Mouse (Mus musculus): ENCODE data around the gene Moxd1. TPM values are rescaled to one million over a fixed set of nuclear protein-coding genes. Genes with fewer than 3 reads are reported as not detected.

The Moxd1 gene
- total and polyA plus RNA-seq, 2 experiments from 2014 or later, result 1.5 to 3.2 TPM

GRCm38 (mm10) chr10:24228318-24229183 lies 5.2 kb downstream of the Moxd1 start:
- no peak overlapping the region for H3K4me3 ChIP-seq (ENCODE audit: low read depth, low read length)
- H3K36me3 ChIP-seq (replicated peaks; ENCODE audit: control insufficient read depth, insufficient read depth, low read length), result no peaks in the 10 kb centered on the region
- ATAC-seq (ENCODE audit: insufficient read depth, low read depth), result no peak
- no peak overlapping the region for H3K27ac ChIP-seq (ENCODE audit: low read depth)
- 65% methylated on average over 12 of the region's 12 CpGs for WGBS
- H3K9me3 ChIP-seq (replicated peaks; ENCODE audit: control insufficient read depth, low read length), result no peaks in the 10 kb centered on the region
- H3K4me1 ChIP-seq (ENCODE audit: control insufficient read depth, insufficient read depth), result peaks cover 3% of the 10 kb centered on the region; the same call in 1 of the 2 replicates
- TF ChIP-seq CTCF (IDR thresholded peaks at IDR 0.05; ENCODE audit: low read depth) (no peak), EP300 (IDR thresholded peaks at IDR 0.05; ENCODE audit: low read depth) (no peak)
- no peak overlapping the region for H3K4me2 ChIP-seq (ENCODE audit: low read depth, low read length)
- DNase-seq (ENCODE audit: low spot score), result no peak
- no peak overlapping the region for H3K9ac ChIP-seq (replicated peaks; ENCODE audit: low read depth, low read length)
- H3K27me3 ChIP-seq (ENCODE audit: control insufficient read depth, insufficient read depth, low read length), result peaks cover 21% of the 10 kb centered on the region

DNA sequence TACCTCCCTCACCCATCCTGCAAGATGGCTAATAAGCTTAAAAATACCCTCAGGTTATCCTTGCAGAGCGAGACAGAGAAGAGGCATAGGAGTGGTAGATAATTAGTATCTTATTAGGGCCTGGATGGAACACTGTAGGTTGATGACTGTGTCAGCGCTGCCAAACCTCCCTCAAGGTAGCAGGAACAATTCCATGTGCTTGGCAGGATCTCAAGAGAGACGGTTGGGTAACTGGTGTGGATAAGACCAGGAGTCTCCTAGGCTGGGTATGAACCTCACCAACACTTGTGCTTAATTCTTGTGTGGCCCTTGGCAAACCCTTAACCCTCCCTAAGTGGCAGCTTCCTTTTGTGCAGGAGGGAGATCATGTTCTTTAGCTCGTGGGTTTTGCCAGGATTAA lies 9.0 kb downstream of the Moxd1 start:
- DNase-seq (ENCODE audit: low spot score) (no peak), ATAC-seq (ENCODE audit: insufficient read depth, low read depth) (no peak)
- Histone ChIP-seq H3K4me1 (ENCODE audit: control insufficient read depth, insufficient read depth) (no peaks in the 10 kb centered on the region), H3K4me2 (ENCODE audit: low read depth, low read length) (no peak overlapping the region), H3K27ac (ENCODE audit: low read depth) (no peak overlapping the region), H3K4me3 (ENCODE audit: low read depth, low read length) (no peak overlapping the region), H3K36me3 (replicated peaks; ENCODE audit: control insufficient read depth, insufficient read depth, low read length) (no peaks in the 10 kb centered on the region), H3K9ac (replicated peaks; ENCODE audit: low read depth, low read length) (no peak overlapping the region), H3K9me3 (replicated peaks; ENCODE audit: control insufficient read depth, low read length) (no peaks in the 10 kb centered on the region), H3K27me3 (ENCODE audit: control insufficient read depth, insufficient read depth, low read length) (no peaks in the 10 kb centered on the region)
- no peak for TF ChIP-seq EP300 (IDR thresholded peaks at IDR 0.05; ENCODE audit: low read depth)
- no peak for TF ChIP-seq CTCF (IDR thresholded peaks at IDR 0.05; ENCODE audit: low read depth)
- 67% methylated on average over 4 of the region's 4 CpGs for WGBS

GRCm38 (mm10) chr10:24235426-24236283 lies 12.3 kb downstream of the Moxd1 start:
- WGBS, result 65% methylated on average over 23 of the region's 23 CpGs
- H3K9ac ChIP-seq (replicated peaks; ENCODE audit: low read depth, low read length), result no peak overlapping the region
- no peak for DNase-seq (ENCODE audit: low spot score)
- H3K27ac ChIP-seq (ENCODE audit: low read depth), result no peak overlapping the region
- no peak for ATAC-seq (ENCODE audit: insufficient read depth, low read depth)
- no peaks in the 10 kb centered on the region for H3K27me3 ChIP-seq (ENCODE audit: control insufficient read depth, insufficient read depth, low read length)
- H3K9me3 ChIP-seq (replicated peaks; ENCODE audit: control insufficient read depth, low read length), result peaks cover 6% of the 10 kb centered on the region; the same call in 1 of the 2 replicates
- H3K4me2 ChIP-seq (ENCODE audit: low read depth, low read length), result no peak overlapping the region
- TF ChIP-seq EP300 (IDR thresholded peaks at IDR 0.05; ENCODE audit: low read depth), result no peak
- no peak for TF ChIP-seq CTCF (IDR thresholded peaks at IDR 0.05; ENCODE audit: low read depth)
- no peaks in the 10 kb centered on the region for H3K4me1 ChIP-seq (ENCODE audit: control insufficient read depth, insufficient read depth)
- H3K4me3 ChIP-seq (ENCODE audit: low read depth, low read length), result no peak overlapping the region
- no peaks in the 10 kb centered on the region for H3K36me3 ChIP-seq (replicated peaks; ENCODE audit: control insufficient read depth, insufficient read depth, low read length)

- DNase-seq (ENCODE audit: low spot score) (no peak), ATAC-seq (ENCODE audit: insufficient read depth, low read depth) (no peak)
- TF ChIP-seq EP300 (IDR thresholded peaks at IDR 0.05; ENCODE audit: low read depth) (no peak), CTCF (IDR thresholded peaks at IDR 0.05; ENCODE audit: low read depth) (no peak)
- H3K36me3 ChIP-seq (replicated peaks; ENCODE audit: control insufficient read depth, insufficient read depth, low read length), result no peaks in the 10 kb centered on the region
- H3K4me3 ChIP-seq (ENCODE audit: low read depth, low read length), result no peak overlapping the region
- no peak overlapping the region for H3K27ac ChIP-seq (ENCODE audit: low read depth)
- H3K9ac ChIP-seq (replicated peaks; ENCODE audit: low read depth, low read length), result no peak overlapping the region
- H3K4me1 ChIP-seq (ENCODE audit: control insufficient read depth, insufficient read depth), result no peaks in the 10 kb centered on the region
- H3K4me2 ChIP-seq (ENCODE audit: low read depth, low read length), result no peak overlapping the region
- no peaks in the 10 kb centered on the region for H3K9me3 ChIP-seq (replicated peaks; ENCODE audit: control insufficient read depth, low read length)
- no peaks in the 10 kb centered on the region for H3K27me3 ChIP-seq (ENCODE audit: control insufficient read depth, insufficient read depth, low read length)
- 66% methylated on average over 4 of the region's 4 CpGs for WGBS
Measured at GRCm38 (mm10) chr10:24246815-24247214, 23.5 kb downstream of the Moxd1 start.

- Histone ChIP-seq H3K27ac (ENCODE audit: low read depth) (no peak overlapping the region), H3K4me1 (ENCODE audit: control insufficient read depth, insufficient read depth) (no peaks in the 10 kb centered on the region), H3K9me3 (replicated peaks; ENCODE audit: control insufficient read depth, low read length) (no peaks in the 10 kb centered on the region), H3K9ac (replicated peaks; ENCODE audit: low read depth, low read length) (no peak overlapping the region), H3K4me3 (ENCODE audit: low read depth, low read length) (no peak overlapping the region), H3K4me2 (ENCODE audit: low read depth, low read length) (no peak overlapping the region), H3K36me3 (replicated peaks; ENCODE audit: control insufficient read depth, insufficient read depth, low read length) (no peaks in the 10 kb centered on the region), H3K27me3 (ENCODE audit: control insufficient read depth, insufficient read depth, low read length) (no peaks in the 10 kb centered on the region)
- TF ChIP-seq CTCF (IDR thresholded peaks at IDR 0.05; ENCODE audit: low read depth) (no peak), EP300 (IDR thresholded peaks at IDR 0.05; ENCODE audit: low read depth) (no peak)
- ATAC-seq (ENCODE audit: insufficient read depth, low read depth), result no peak
- DNase-seq (ENCODE audit: low spot score), result no peak
Measured at GRCm38 (mm10) chr10:24248116-24248515, 24.8 kb downstream of the Moxd1 start.

All from heart, postnatal 0 days (tissue).